Mouse (Mus musculus) embryonic facial prominence, embryonic 15.5 days (tissue): Measurements from ENCODE around the gene Xylt1. TPM values are rescaled to one million over a fixed set of nuclear protein-coding genes. Genes with fewer than 3 reads are reported as not detected.

Experiments
- ATAC-seq: fragments of 200-750 bp; cut with Nextera tagmentation; 2 replicates; pipeline ENCODE4 v1.8.0; 2017; ENCODE audit warnings: low read depth, moderate TSS enrichment; ENCODE audit not compliant: insufficient number of reproducible peaks, low FRiP score, low TSS enrichment
- H3K27ac ChIP-seq: fragments of 300-500 bp; sonication (generic); replicated peaks from 2 replicates; pipeline ENCODE4 v1.5.1; 2015; ENCODE audit warnings: mild to moderate bottlenecking, inconsistent platforms
- H3K27me3 ChIP-seq: fragments of 300-500 bp; sonication (generic); 2 replicates; pipeline ENCODE4 v1.6.1; 2015; ENCODE audit warnings: inconsistent platforms
- H3K36me3 ChIP-seq: fragments of 300-500 bp; sonication (generic); 2 replicates; pipeline ENCODE4 v1.6.1; 2015; ENCODE audit warnings: mild to moderate bottlenecking, inconsistent platforms
- H3K4me1 ChIP-seq: fragments of 300-500 bp; sonication (generic); 2 replicates; pipeline ENCODE4 v1.6.1; 2015; ENCODE audit warnings: inconsistent platforms
- H3K4me2 ChIP-seq: fragments of 300-500 bp; sonication (generic); replicated peaks from 2 replicates; pipeline ENCODE4 v1.6.1; 2015; ENCODE audit warnings: mild to moderate bottlenecking, inconsistent platforms
- H3K4me3 ChIP-seq: fragments of 300-500 bp; sonication (generic); replicated peaks from 2 replicates; pipeline ENCODE4 v1.5.1; 2015; ENCODE audit warnings: mild to moderate bottlenecking, inconsistent platforms
- H3K9ac ChIP-seq: fragments of 300-500 bp; sonication (generic); 2 replicates; pipeline ENCODE4 v1.6.1; 2015; ENCODE audit warnings: inconsistent platforms
- H3K9me3 ChIP-seq: fragments of 300-500 bp; sonication (generic); replicated peaks from 2 replicates; pipeline ENCODE4 v1.6.1; 2016; ENCODE audit warnings: inconsistent platforms
- WGBS: fragments of 180-500 bp; shearing (Covaris S2); methylation state at CpG from one replicate; pipeline ENCODE4 v1.1.7; 2015; 5-methylcytosine and 5-hydroxymethylcytosine counted together
- polyA plus RNA-seq: library from polyadenylated mRNA; unstranded; fragments of >200 nt; fragmentation: Nextera tagmentation; extraction: Ambion mirVana; gene quantifications from 2 replicates; pipeline ENCODE4 v1.2.1, GENCODE M21; 2015

Xylt1 gene
- polyA plus RNA-seq, 1 experiment from 2014 or later, result 2.7 TPM

GRCm38 (mm10) chr7:117621566-117621965, 240.8 kb downstream of the Xylt1 start:
- Histone ChIP-seq H3K9ac (no peak overlapping the region), H3K27ac (no peak overlapping the region), H3K4me3 (no peak overlapping the region), H3K9me3 (no peaks in the 10 kb centered on the region), H3K4me2 (no peak overlapping the region), H3K27me3 (no peaks in the 10 kb centered on the region), H3K36me3 (no peaks in the 10 kb centered on the region), H3K4me1 (no peaks in the 10 kb centered on the region)
- 88% methylated on average over 4 of the region's 4 CpGs for WGBS
- no peak for ATAC-seq

DNA sequence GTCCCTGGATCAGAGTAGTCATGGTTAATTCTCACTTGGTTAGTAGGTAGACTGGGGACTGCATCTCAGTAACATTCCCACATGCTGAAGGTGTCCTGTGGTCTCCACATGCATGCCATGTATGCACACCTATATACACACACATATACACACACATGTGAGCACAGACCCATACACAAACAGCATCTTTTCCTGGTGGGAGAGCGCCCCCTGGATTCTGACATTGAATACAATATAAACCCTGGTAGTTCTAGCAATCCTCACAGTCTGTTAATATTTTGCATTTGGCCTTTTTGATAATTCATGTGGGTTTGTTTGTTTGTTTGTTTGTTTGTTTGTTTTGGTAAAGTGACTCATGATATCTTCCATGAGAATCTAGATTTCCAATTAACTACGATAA, 242.0 kb downstream of the Xylt1 start:
- Histone ChIP-seq H3K27ac (no peak overlapping the region), H3K4me2 (no peak overlapping the region), H3K4me3 (no peak overlapping the region), H3K4me1 (no peaks in the 10 kb centered on the region), H3K9me3 (no peaks in the 10 kb centered on the region), H3K36me3 (no peaks in the 10 kb centered on the region), H3K27me3 (no peaks in the 10 kb centered on the region), H3K9ac (no peak overlapping the region)
- WGBS, result 66% methylated on average over 2 of the region's 2 CpGs
- ATAC-seq, result no peak

DNA sequence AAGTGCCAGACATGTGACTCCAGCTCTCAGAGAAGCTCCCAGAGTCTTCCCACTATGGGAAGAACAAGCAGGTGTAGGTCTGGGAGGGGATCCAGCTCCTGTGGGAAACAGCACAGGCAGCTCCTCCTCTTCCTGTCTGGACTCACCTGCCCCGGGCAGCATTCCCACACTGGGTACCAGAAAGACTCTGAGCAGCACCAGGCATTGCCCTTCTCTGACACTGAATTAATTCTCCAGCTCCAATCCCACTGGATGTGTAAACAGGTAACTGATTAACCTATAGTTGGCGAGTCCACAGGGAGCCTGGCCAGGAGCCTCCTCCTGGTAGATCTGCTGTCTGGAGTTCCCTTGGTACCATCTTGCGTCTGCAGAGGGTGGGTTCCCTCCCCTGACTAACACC, 248.0 kb downstream of the Xylt1 start:
- Histone ChIP-seq H3K4me2 (no peak overlapping the region), H3K9ac (no peak overlapping the region), H3K36me3 (no peaks in the 10 kb centered on the region), H3K9me3 (no peaks in the 10 kb centered on the region), H3K27me3 (no peaks in the 10 kb centered on the region), H3K4me1 (no peaks in the 10 kb centered on the region), H3K4me3 (no peak overlapping the region), H3K27ac (no peak overlapping the region)
- no peak for ATAC-seq
- 82% methylated on average over 3 of the region's 3 CpGs for WGBS

GRCm38 (mm10) chr7:117630657-117631056, 249.9 kb downstream of the Xylt1 start:
- H3K4me3 ChIP-seq, result no peak overlapping the region
- no peaks in the 10 kb centered on the region for H3K27me3 ChIP-seq
- H3K27ac ChIP-seq, result no peak overlapping the region
- 71% methylated on average over 5 of the region's 5 CpGs for WGBS
- H3K9ac ChIP-seq, result no peak overlapping the region
- no peaks in the 10 kb centered on the region for H3K9me3 ChIP-seq
- H3K4me1 ChIP-seq, result no peaks in the 10 kb centered on the region
- H3K36me3 ChIP-seq, result no peaks in the 10 kb centered on the region
- H3K4me2 ChIP-seq, result no peak overlapping the region
- no peak for ATAC-seq

GRCm38 (mm10) chr7:117635584-117635983, 254.8 kb downstream of the Xylt1 start:
- Histone ChIP-seq H3K4me2 (no peak overlapping the region), H3K9ac (no peak overlapping the region), H3K4me1 (no peaks in the 10 kb centered on the region), H3K27me3 (no peaks in the 10 kb centered on the region), H3K36me3 (0 out of 2 replicates have a peak, but pooled peaks cover 5% of the 10 kb centered on the region), H3K27ac (no peak overlapping the region), H3K9me3 (no peaks in the 10 kb centered on the region), H3K4me3 (no peak overlapping the region)
- 70% methylated on average over 4 of the region's 4 CpGs for WGBS
- no peak for ATAC-seq

GRCm38 (mm10) chr7:117636713-117637112, 255.9 kb downstream of the Xylt1 start:
- Histone ChIP-seq H3K36me3 (0 out of 2 replicates have a peak, but pooled peaks cover 5% of the 10 kb centered on the region), H3K9ac (no peak overlapping the region), H3K4me3 (no peak overlapping the region), H3K4me1 (no peaks in the 10 kb centered on the region), H3K27me3 (no peaks in the 10 kb centered on the region), H3K4me2 (no peak overlapping the region), H3K27ac (no peak overlapping the region), H3K9me3 (no peaks in the 10 kb centered on the region)
- 73% methylated on average over 3 of the region's 3 CpGs for WGBS
- ATAC-seq, result no peak

- H3K27me3 ChIP-seq, result no peaks in the 10 kb centered on the region
- H3K9ac ChIP-seq, result no peak overlapping the region
- no peak overlapping the region for H3K27ac ChIP-seq
- no peak for ATAC-seq
- no peaks in the 10 kb centered on the region for H3K4me1 ChIP-seq
- H3K9me3 ChIP-seq, result no peaks in the 10 kb centered on the region
- H3K4me3 ChIP-seq, result no peak overlapping the region
- 0 out of 2 replicates have a peak, but pooled peaks cover 5% of the 10 kb centered on the region for H3K36me3 ChIP-seq
- 93% methylated on average over 2 of the region's 2 CpGs for WGBS
- H3K4me2 ChIP-seq, result no peak overlapping the region
Observed at GRCm38 (mm10) chr7:117637997-117638396, 257.2 kb downstream of the Xylt1 start.

- Histone ChIP-seq H3K27ac (no peak overlapping the region), H3K4me1 (no peaks in the 10 kb centered on the region), H3K9ac (no peak overlapping the region), H3K9me3 (no peaks in the 10 kb centered on the region), H3K36me3 (0 out of 2 replicates have a peak, but pooled peaks cover 6% of the 10 kb centered on the region), H3K4me3 (no peak overlapping the region), H3K4me2 (no peak overlapping the region), H3K27me3 (no peaks in the 10 kb centered on the region)
- 71% methylated on average over 1 of the region's 1 CpGs for whole genome bisulfite sequencing
- no peak for ATAC-seq
Observed at GRCm38 (mm10) chr7:117652637-117653036, 271.9 kb downstream of the Xylt1 start.

DNA sequence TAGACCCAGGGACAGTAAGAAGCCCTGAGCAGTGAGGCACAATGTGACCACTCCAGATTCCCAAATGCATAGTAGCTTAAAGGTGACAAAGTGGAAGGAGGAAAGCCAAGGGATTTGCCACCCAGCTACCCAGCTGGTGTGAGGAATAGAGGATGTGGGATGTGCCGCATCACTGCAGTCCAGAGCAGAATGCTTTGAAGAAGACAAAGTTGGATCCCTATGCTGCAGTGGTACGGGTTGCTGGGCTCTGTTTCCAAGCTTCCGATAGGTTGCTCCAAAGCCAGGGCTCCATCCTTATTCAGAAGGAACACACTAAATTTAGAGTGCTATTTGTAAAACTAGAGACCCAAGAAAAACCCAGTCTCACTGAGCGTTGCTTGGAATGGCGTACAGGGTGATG, 275.0 kb downstream of the Xylt1 start:
- Histone ChIP-seq H3K4me2 (no peak overlapping the region), H3K27me3 (no peaks in the 10 kb centered on the region), H3K4me1 (no peaks in the 10 kb centered on the region), H3K9ac (no peak overlapping the region), H3K9me3 (no peaks in the 10 kb centered on the region), H3K4me3 (no peak overlapping the region), H3K27ac (no peak overlapping the region), H3K36me3 (0 out of 2 replicates have a peak, but pooled peaks cover 6% of the 10 kb centered on the region)
- no peak for ATAC-seq
- 95% methylated on average over 5 of the region's 5 CpGs for WGBS

DNA sequence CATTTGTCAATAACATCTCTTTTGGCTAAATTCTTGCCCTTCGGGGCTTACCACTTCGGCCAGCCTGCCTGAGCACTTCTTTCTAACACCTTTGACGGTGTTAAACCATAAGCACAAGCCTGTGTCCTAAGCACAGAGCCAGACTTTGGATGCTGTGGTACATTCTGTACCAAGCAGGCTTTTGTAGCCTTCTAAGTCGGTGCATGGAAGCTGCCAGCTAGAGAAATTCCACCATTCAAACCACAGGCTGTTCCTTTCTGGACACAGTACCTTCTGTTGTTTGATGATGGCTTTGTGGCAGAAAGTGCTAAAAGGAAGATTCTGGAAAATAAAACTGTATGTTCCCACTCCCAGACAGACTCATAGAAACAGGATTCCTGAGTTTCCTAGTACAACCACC, 277.4 kb downstream of the Xylt1 start:
- no peaks in the 10 kb centered on the region for H3K27me3 ChIP-seq
- H3K9ac ChIP-seq, result no peak overlapping the region
- H3K9me3 ChIP-seq, result no peaks in the 10 kb centered on the region
- H3K4me1 ChIP-seq, result no peaks in the 10 kb centered on the region
- no peak overlapping the region for H3K4me3 ChIP-seq
- ATAC-seq, result no peak
- H3K36me3 ChIP-seq, result 0 out of 2 replicates have a peak, but pooled peaks cover 6% of the 10 kb centered on the region
- H3K27ac ChIP-seq, result no peak overlapping the region
- no peak overlapping the region for H3K4me2 ChIP-seq
- WGBS, result 88% methylated on average over 4 of the region's 4 CpGs

DNA sequence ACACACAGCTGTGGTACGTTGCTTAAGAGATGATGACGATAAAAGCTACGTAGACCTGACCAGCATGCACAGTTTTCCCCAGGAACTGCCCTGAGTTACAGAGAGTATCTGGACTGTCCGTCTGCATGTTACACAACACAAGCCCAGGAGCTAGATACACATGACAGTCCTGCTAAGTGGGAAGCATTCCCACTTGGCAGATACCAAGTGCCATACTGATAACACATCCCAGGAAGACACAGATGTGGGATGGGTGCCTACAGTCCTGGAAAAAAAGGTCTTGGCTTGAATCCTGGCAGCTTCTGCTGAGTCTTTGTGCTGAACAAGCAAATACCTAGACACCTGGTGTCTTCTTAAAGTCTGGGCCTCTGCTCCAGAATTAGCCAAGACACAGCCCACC, 278.0 kb downstream of the Xylt1 start:
- no peaks in the 10 kb centered on the region for H3K9me3 ChIP-seq
- 89% methylated on average over 4 of the region's 4 CpGs for WGBS
- no peak overlapping the region for H3K4me2 ChIP-seq
- no peak overlapping the region for H3K4me3 ChIP-seq
- no peaks in the 10 kb centered on the region for H3K4me1 ChIP-seq
- H3K27me3 ChIP-seq, result no peaks in the 10 kb centered on the region
- 0 out of 2 replicates have a peak, but pooled peaks cover 6% of the 10 kb centered on the region for H3K36me3 ChIP-seq
- no peak for ATAC-seq
- H3K27ac ChIP-seq, result no peak overlapping the region
- no peak overlapping the region for H3K9ac ChIP-seq

- Histone ChIP-seq H3K4me1 (no peaks in the 10 kb centered on the region), H3K27ac (no peak overlapping the region), H3K4me3 (no peak overlapping the region), H3K9me3 (no peaks in the 10 kb centered on the region), H3K36me3 (0 out of 2 replicates have a peak, but pooled peaks cover 2% of the 10 kb centered on the region), H3K27me3 (no peaks in the 10 kb centered on the region), H3K4me2 (no peak overlapping the region), H3K9ac (no peak overlapping the region)
- WGBS, result 85% methylated on average over 10 of the region's 10 CpGs
- ATAC-seq, result no peak
Observed at GRCm38 (mm10) chr7:117667286-117667685, 286.5 kb downstream of the Xylt1 start.
